Mouse (Mus musculus): ENCODE measurements around the gene Actr3b. TPM values are rescaled to one million over a fixed set of nuclear protein-coding genes. Genes with fewer than 3 reads are reported as not detected.

The Actr3b gene
- total and polyA plus RNA-seq, 2 experiments from 2014 or later = 16.7 to 27.6 TPM

DNA sequence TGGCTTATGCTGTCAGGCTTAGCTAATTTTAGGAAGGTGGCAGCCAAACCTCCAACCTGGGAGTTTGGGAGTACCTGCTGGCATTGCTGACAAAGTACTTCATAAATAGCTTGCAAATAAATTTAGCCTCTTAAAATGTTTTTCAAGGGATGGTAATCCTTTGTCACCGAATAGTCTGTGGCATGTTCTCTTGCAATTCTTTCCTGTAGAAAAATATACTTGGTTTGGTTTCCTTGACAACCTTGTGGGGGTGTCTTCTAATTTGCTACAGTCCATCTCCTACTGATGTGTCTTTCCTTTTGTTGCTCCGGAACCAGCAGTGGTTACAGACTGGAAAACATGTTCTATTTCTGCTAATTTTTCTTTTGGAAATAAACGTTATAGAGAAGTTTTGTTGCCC, 1.1 kb downstream of the Actr3b start:
- H3K9me3 ChIP-seq (replicated peaks; ENCODE audit: control insufficient read depth, low read length) = no peaks in the 10 kb centered on the region
- DNase-seq (ENCODE audit: low spot score) = no peak
- H3K4me3 ChIP-seq (ENCODE audit: low read depth, low read length) = no peak overlapping the region
- H3K4me1 ChIP-seq (ENCODE audit: control insufficient read depth, insufficient read depth) = peaks cover 19% of the 10 kb centered on the region
- WGBS = 60% methylated on average over 3 of the region's 3 CpGs
- no peak for TF ChIP-seq CTCF (IDR thresholded peaks at IDR 0.05; ENCODE audit: low read depth)
- TF ChIP-seq EP300 (IDR thresholded peaks at IDR 0.05; ENCODE audit: low read depth) = no peak
- ATAC-seq (ENCODE audit: insufficient read depth, low read depth) = no peak
- no peaks in the 10 kb centered on the region for H3K27me3 ChIP-seq (ENCODE audit: control insufficient read depth, insufficient read depth, low read length)
- H3K36me3 ChIP-seq (replicated peaks; ENCODE audit: control insufficient read depth, insufficient read depth, low read length) = no peaks in the 10 kb centered on the region
- no peak overlapping the region for H3K27ac ChIP-seq (ENCODE audit: low read depth)
- H3K4me2 ChIP-seq (ENCODE audit: low read depth, low read length) = peak overlapping the region; percentile 87; the same call in 1 of the 2 replicates
- H3K9ac ChIP-seq (replicated peaks; ENCODE audit: low read depth, low read length) = no peak overlapping the region

DNA sequence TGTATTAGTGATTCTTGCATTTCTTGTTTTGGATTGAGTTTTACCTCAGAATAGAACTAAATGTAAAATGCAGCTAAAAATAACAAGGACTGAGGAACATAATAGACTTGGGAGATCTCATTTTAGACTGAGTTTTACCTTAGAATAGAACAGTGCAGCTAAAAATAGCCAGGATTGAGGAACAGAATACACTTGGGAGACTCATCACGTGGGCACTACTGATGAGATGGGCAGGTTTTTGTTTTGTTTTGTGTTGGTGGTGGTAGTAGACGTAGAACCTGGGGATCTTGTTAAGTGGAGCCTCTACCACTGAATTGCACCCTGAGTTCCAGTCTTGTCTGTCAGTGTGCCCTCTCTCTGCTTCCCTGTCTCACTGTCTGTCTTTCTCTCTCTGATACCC, 2.1 kb downstream of the Actr3b start:
- whole genome bisulfite sequencing = 40% methylated on average over 2 of the region's 2 CpGs
- no peak for DNase-seq (ENCODE audit: low spot score)

DNA sequence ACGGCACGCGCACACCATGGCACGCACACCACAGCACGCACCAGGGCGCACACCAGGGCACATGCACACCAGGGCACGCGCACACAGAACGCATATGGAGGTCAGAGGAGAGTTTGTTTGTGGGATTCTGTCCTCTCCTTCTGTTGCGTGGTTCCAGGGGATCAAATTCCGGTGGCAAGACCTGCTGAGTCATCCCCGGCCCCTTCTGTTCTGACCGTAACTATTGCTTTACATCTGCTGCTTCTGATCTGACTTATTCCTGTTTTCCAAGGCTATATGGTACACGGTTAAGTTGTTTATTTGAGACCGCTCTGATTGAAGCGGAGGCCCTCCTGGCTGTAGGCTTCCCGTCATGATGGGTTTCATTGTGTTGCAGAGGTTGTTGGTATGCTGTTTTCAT, 9.2 kb downstream of the Actr3b start:
- H3K4me2 ChIP-seq (ENCODE audit: low read depth, low read length) = peak overlapping the region; percentile 31
- WGBS = 76% methylated on average over 17 of the region's 17 CpGs
- no peak overlapping the region for H3K9ac ChIP-seq (replicated peaks; ENCODE audit: low read depth, low read length)
- no peak for DNase-seq (ENCODE audit: low spot score)
- H3K4me3 ChIP-seq (ENCODE audit: low read depth, low read length) = peak overlapping the region; percentile 7; the same call in 1 of the 2 replicates
- no peaks in the 10 kb centered on the region for H3K36me3 ChIP-seq (replicated peaks; ENCODE audit: control insufficient read depth, insufficient read depth, low read length)
- H3K27me3 ChIP-seq (ENCODE audit: control insufficient read depth, insufficient read depth, low read length) = no peaks in the 10 kb centered on the region
- TF ChIP-seq CTCF (IDR thresholded peaks at IDR 0.05; ENCODE audit: low read depth) (no peak), EP300 (IDR thresholded peaks at IDR 0.05; ENCODE audit: low read depth) (no peak)
- H3K9me3 ChIP-seq (replicated peaks; ENCODE audit: control insufficient read depth, low read length) = no peaks in the 10 kb centered on the region
- no peak overlapping the region for H3K27ac ChIP-seq (ENCODE audit: low read depth)
- H3K4me1 ChIP-seq (ENCODE audit: control insufficient read depth, insufficient read depth) = no peaks in the 10 kb centered on the region
- ATAC-seq (ENCODE audit: insufficient read depth, low read depth) = no peak

More for the DNA sequence above, 2.1 kb downstream of the Actr3b start:
- no peak overlapping the region for H3K4me3 ChIP-seq (ENCODE audit: low read depth, low read length)
- no peaks in the 10 kb centered on the region for H3K9me3 ChIP-seq (replicated peaks; ENCODE audit: control insufficient read depth, low read length)
- H3K4me1 ChIP-seq (ENCODE audit: control insufficient read depth, insufficient read depth) = peaks cover 19% of the 10 kb centered on the region
- H3K4me2 ChIP-seq (ENCODE audit: low read depth, low read length) = peak overlapping the region; percentile 87; the same call in 1 of the 2 replicates
- no peak overlapping the region for H3K27ac ChIP-seq (ENCODE audit: low read depth)
- H3K36me3 ChIP-seq (replicated peaks; ENCODE audit: control insufficient read depth, insufficient read depth, low read length) = no peaks in the 10 kb centered on the region
- no peak for ATAC-seq (ENCODE audit: insufficient read depth, low read depth)
- H3K27me3 ChIP-seq (ENCODE audit: control insufficient read depth, insufficient read depth, low read length) = no peaks in the 10 kb centered on the region
- TF ChIP-seq CTCF (IDR thresholded peaks at IDR 0.05; ENCODE audit: low read depth) (no peak), EP300 (IDR thresholded peaks at IDR 0.05; ENCODE audit: low read depth) (no peak)
- H3K9ac ChIP-seq (replicated peaks; ENCODE audit: low read depth, low read length) = no peak overlapping the region

DNA sequence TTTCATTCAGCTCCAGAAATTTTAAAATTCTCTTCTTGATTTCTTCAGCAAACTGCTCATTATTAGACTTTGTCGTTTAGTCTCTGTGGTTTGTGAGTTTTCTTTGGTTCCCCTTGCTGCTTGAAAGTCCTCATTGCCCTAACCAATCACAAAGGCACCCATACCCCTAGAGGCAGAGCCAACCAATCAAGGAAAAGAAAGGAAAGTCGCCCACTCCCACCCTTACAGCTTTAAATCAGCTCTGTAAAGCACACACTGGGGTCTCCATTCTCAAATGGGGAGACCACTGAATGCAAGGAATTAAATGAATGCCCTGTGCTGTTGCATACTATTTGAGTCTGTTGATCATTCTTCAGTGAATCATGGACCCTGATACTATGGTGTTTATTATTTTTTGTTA, 9.6 kb downstream of the Actr3b start:
- H3K9me3 ChIP-seq (replicated peaks; ENCODE audit: control insufficient read depth, low read length) = no peaks in the 10 kb centered on the region
- no peak overlapping the region for H3K9ac ChIP-seq (replicated peaks; ENCODE audit: low read depth, low read length)
- TF ChIP-seq EP300 (IDR thresholded peaks at IDR 0.05; ENCODE audit: low read depth) = no peak
- TF ChIP-seq CTCF (IDR thresholded peaks at IDR 0.05; ENCODE audit: low read depth) = no peak
- no peak overlapping the region for H3K27ac ChIP-seq (ENCODE audit: low read depth)
- H3K4me1 ChIP-seq (ENCODE audit: control insufficient read depth, insufficient read depth) = no peaks in the 10 kb centered on the region; the same call in 1 of the 2 replicates
- H3K36me3 ChIP-seq (replicated peaks; ENCODE audit: control insufficient read depth, insufficient read depth, low read length) = no peaks in the 10 kb centered on the region
- no peak overlapping the region for H3K4me2 ChIP-seq (ENCODE audit: low read depth, low read length)
- WGBS = 48% methylated on average over 2 of the region's 2 CpGs
- H3K27me3 ChIP-seq (ENCODE audit: control insufficient read depth, insufficient read depth, low read length) = no peaks in the 10 kb centered on the region
- ATAC-seq (ENCODE audit: insufficient read depth, low read depth) (no peak), DNase-seq (ENCODE audit: low spot score) (no peak)
- no peak overlapping the region for H3K4me3 ChIP-seq (ENCODE audit: low read depth, low read length)

DNA sequence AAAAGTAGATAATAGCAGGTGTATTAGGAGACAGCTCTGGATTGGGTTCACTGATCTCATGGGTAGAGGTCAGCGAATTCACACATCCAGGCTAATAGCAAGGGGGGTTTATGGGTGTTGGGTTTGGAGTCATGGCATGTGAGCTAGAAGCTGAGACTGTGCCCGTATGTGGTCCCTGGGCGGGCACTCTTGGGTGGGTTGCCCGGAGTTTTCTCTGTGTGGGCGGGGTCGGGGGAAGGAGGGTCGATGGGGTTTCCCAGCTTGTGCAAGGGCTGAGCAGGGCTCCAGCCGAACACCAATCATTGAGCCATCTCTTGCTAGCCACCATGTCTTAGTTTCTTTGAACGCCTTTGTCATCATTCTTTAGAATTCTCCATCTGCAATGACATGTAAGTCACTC, 12.7 kb downstream of the Actr3b start:
- H3K4me3 ChIP-seq (ENCODE audit: low read depth, low read length) = no peak overlapping the region
- WGBS = 87% methylated on average over 9 of the region's 9 CpGs
- no peak overlapping the region for H3K27ac ChIP-seq (ENCODE audit: low read depth)
- no peaks in the 10 kb centered on the region for H3K27me3 ChIP-seq (ENCODE audit: control insufficient read depth, insufficient read depth, low read length)
- H3K9me3 ChIP-seq (replicated peaks; ENCODE audit: control insufficient read depth, low read length) = no peaks in the 10 kb centered on the region
- H3K4me1 ChIP-seq (ENCODE audit: control insufficient read depth, insufficient read depth) = no peaks in the 10 kb centered on the region; the same call in 1 of the 2 replicates
- DNase-seq (ENCODE audit: low spot score) (no peak), ATAC-seq (ENCODE audit: insufficient read depth, low read depth) (no peak)
- no peak overlapping the region for H3K9ac ChIP-seq (replicated peaks; ENCODE audit: low read depth, low read length)
- H3K36me3 ChIP-seq (replicated peaks; ENCODE audit: control insufficient read depth, insufficient read depth, low read length) = no peaks in the 10 kb centered on the region
- H3K4me2 ChIP-seq (ENCODE audit: low read depth, low read length) = no peak overlapping the region
- TF ChIP-seq EP300 (IDR thresholded peaks at IDR 0.05; ENCODE audit: low read depth) = no peak
- TF ChIP-seq CTCF (IDR thresholded peaks at IDR 0.05; ENCODE audit: low read depth) = no peak
